Mouse (Mus musculus): Measurements from ENCODE around the gene Fxyd1. TPM values are rescaled to one million over a fixed set of nuclear protein-coding genes. Genes with fewer than 3 reads are reported as not detected.

Gene Fxyd1
- polyA plus RNA-seq, 1 experiment from 2014 or later = 57.9 TPM

Small RNA genes within 50 kb of the gene (microRNA-seq; reads per million reads assigned to microRNA genes)
- gene Mir7050 = not detected

Other genes starting within 250 kb of the Fxyd1 start
- 0.19 and 0.49 TPM in 2 replicates for gene Ffar2, start 233.4 kb downstream of the Fxyd1 start, polyA plus RNA-seq (2015; fragmentation: Nextera tagmentation; extraction: Ambion mirVana)
- gene Ffar3, start 201.0 kb downstream of the Fxyd1 start, polyA plus RNA-seq (2015; fragmentation: Nextera tagmentation; extraction: Ambion mirVana) = 0.22 and 0.88 TPM in 2 replicates
- gene Ffar1, start 195.6 kb downstream of the Fxyd1 start, polyA plus RNA-seq (2015; fragmentation: Nextera tagmentation; extraction: Ambion mirVana) = not detected in 2 replicates
- gene Cd22, start 176.9 kb downstream of the Fxyd1 start, polyA plus RNA-seq (2015; fragmentation: Nextera tagmentation; extraction: Ambion mirVana) = 0.12 and 0.19 TPM in 2 replicates
- gene Mag, start 142.3 kb downstream of the Fxyd1 start, polyA plus RNA-seq (2015; fragmentation: Nextera tagmentation; extraction: Ambion mirVana) = 0.39 and 0.61 TPM in 2 replicates
- gene Hamp2, start 132.5 kb downstream of the Fxyd1 start, polyA plus RNA-seq (2015; fragmentation: Nextera tagmentation; extraction: Ambion mirVana) = not detected in 2 replicates
- not detected in 2 replicates for gene Hamp, start 113.2 kb downstream of the Fxyd1 start, polyA plus RNA-seq (2015; fragmentation: Nextera tagmentation; extraction: Ambion mirVana)
- gene Usf2, start 100.4 kb downstream of the Fxyd1 start, polyA plus RNA-seq (2015; fragmentation: Nextera tagmentation; extraction: Ambion mirVana) = 25.0 and 25.3 TPM in 2 replicates
- gene Lsr, start 83.7 kb downstream of the Fxyd1 start, polyA plus RNA-seq (2015; fragmentation: Nextera tagmentation; extraction: Ambion mirVana) = 62.7 and 62.8 TPM in 2 replicates
- gene Fam187b, start 83.4 kb downstream of the Fxyd1 start, polyA plus RNA-seq (2015; fragmentation: Nextera tagmentation; extraction: Ambion mirVana) = 5.8 and 6.8 TPM in 2 replicates
- gene Fxyd5, start 14.7 kb downstream of the Fxyd1 start, polyA plus RNA-seq (2015; fragmentation: Nextera tagmentation; extraction: Ambion mirVana) = 30.6 and 35.0 TPM in 2 replicates
- gene Fxyd7, start 5.7 kb downstream of the Fxyd1 start, polyA plus RNA-seq (2015; fragmentation: Nextera tagmentation; extraction: Ambion mirVana) = 8.2 and 11.2 TPM in 2 replicates
- 0.34 and 0.44 TPM in 2 replicates for gene Lgi4, start 2.1 kb upstream of the Fxyd1 start, polyA plus RNA-seq (2015; fragmentation: Nextera tagmentation; extraction: Ambion mirVana)
- 14.3 and 14.8 TPM in 2 replicates for gene Fxyd3, start 19.5 kb upstream of the Fxyd1 start, polyA plus RNA-seq (2015; fragmentation: Nextera tagmentation; extraction: Ambion mirVana)
- gene Hpn, start 58.1 kb upstream of the Fxyd1 start, polyA plus RNA-seq (2015; fragmentation: Nextera tagmentation; extraction: Ambion mirVana) = 40.6 and 45.0 TPM in 2 replicates
- gene Scn1b, start 69.8 kb upstream of the Fxyd1 start, polyA plus RNA-seq (2015; fragmentation: Nextera tagmentation; extraction: Ambion mirVana) = 1.4 and 2.0 TPM in 2 replicates
- 60.6 and 69.5 TPM in 2 replicates for gene Gramd1a, start 98.7 kb upstream of the Fxyd1 start, polyA plus RNA-seq (2015; fragmentation: Nextera tagmentation; extraction: Ambion mirVana)
- gene Scgb2b2, start 233.3 kb upstream of the Fxyd1 start, polyA plus RNA-seq (2015; fragmentation: Nextera tagmentation; extraction: Ambion mirVana) = not detected in 2 replicates
- not detected in 2 replicates for gene Scgb1b2, start 234.6 kb upstream of the Fxyd1 start, polyA plus RNA-seq (2015; fragmentation: Nextera tagmentation; extraction: Ambion mirVana)

All from kidney, embryonic 15.5 days (tissue).